Mouse (Mus musculus): ENCODE measurements around the gene Cog5. TPM values are rescaled to one million over a fixed set of nuclear protein-coding genes. Genes with fewer than 3 reads are reported as not detected.

The Cog5 gene
- polyA plus RNA-seq, 1 experiment from 2014 or later = 31.1 TPM

DNA sequence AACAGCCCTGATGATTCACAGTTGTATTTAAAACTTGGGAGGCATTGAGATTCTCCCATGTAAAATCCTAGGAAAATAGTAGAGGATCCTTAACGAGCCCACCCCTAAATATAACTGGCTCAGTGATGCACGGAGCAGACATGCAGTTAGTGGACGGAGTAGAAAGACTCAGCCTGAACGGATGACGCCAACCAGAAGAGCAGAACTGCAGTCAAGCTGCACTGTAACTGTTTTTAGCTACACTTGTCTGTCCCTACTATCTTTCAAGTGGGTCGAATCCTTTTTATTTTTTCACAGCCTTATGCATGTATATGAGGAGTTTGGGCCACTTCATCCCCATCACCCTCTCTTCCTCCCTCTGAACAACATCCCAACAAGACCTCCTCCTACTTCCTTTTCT is 331.1 kb downstream of the Cog5 start:
- Histone ChIP-seq H3K27ac (replicated peaks) (no peak overlapping the region), H3K9me3 (no peaks in the 10 kb centered on the region), H3K4me3 (no peak overlapping the region), H3K36me3 (replicated peaks) (peaks cover 8% of the 10 kb centered on the region; the same call in 1 of the 2 replicates), H3K27me3 (replicated peaks; ENCODE audit: low read depth, poor library complexity, severe bottlenecking) (no peaks in the 10 kb centered on the region), H3K4me1 (peaks cover 9% of the 10 kb centered on the region; the same call in 1 of the 2 replicates)
- no peak for DNase-seq (ENCODE audit: low spot score)
- WGBS = 88% methylated on average over 6 of the region's 6 CpGs

- Histone ChIP-seq H3K4me3 (no peak overlapping the region), H3K27ac (replicated peaks) (no peak overlapping the region), H3K27me3 (replicated peaks; ENCODE audit: low read depth, poor library complexity, severe bottlenecking) (no peaks in the 10 kb centered on the region), H3K36me3 (replicated peaks) (peaks cover 11% of the 10 kb centered on the region; the same call in 1 of the 2 replicates), H3K9me3 (no peaks in the 10 kb centered on the region), H3K4me1 (peaks cover 9% of the 10 kb centered on the region; the same call in 1 of the 2 replicates)
- 93% methylated on average over 2 of the region's 2 CpGs for WGBS
- no peak for DNase-seq (ENCODE audit: low spot score)
Observed at GRCm38 (mm10) chr12:31986463-31986862, 331.8 kb downstream of the Cog5 start.

Other genes starting within 250 kb of the Cog5 start
- gene Cbll1, start 155.3 kb upstream of the Cog5 start, polyA plus RNA-seq (2016; fragmentation: Nextera tagmentation; extraction: Ambion mirVana) = 21.3 TPM in 2 replicates
- gene Slc26a4, start 94.9 kb upstream of the Cog5 start, polyA plus RNA-seq (2016; fragmentation: Nextera tagmentation; extraction: Ambion mirVana) = 0.31 TPM in 1 of 2 replicates, not detected in the other
- gene Bcap29, start 20.2 kb upstream of the Cog5 start, polyA plus RNA-seq (2016; fragmentation: Nextera tagmentation; extraction: Ambion mirVana) = 26.5 and 30.2 TPM in 2 replicates
- 11.9 and 12.3 TPM in 2 replicates for gene Dus4l, start within 50 bp of the Cog5 start, polyA plus RNA-seq (2016; fragmentation: Nextera tagmentation; extraction: Ambion mirVana)
- 0.69 and 0.93 TPM in 2 replicates for gene Gpr22, start 59.1 kb downstream of the Cog5 start, polyA plus RNA-seq (2016; fragmentation: Nextera tagmentation; extraction: Ambion mirVana)